Mouse (Mus musculus): ENCODE data around the gene Dusp16.

The Dusp16 gene

GRCm38 (mm10) chr6:134792141-134793045 is at the start of gene Dusp16:
Gene Dusp16, minus strand, starts transcription at chr6:134792625.
- DNase-seq = peak; percentile 94

DNA sequence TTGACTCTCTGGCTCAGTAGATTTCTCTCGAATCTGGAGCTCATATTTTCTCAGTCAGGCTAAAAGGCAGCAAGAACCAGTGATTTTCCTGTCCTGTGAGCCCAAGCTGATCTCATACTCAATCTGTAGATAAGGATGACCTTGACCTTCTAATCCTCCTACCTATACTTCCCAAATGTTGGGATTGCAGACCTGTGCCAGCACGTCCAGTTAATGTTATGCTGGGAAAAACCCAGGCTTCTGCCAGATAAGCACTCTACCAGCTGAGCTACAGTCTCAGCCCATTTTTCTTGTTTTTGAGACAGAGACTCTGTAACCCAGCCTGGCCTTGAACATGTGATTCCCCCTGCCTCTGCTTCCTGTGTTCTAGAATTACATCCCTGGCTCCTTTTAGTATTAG is 47.9 kb upstream of the Dusp16 start:
- DNase-seq = no peak

- no peak for DNase-seq
These were observed 45.7 kb upstream of the Dusp16 start for GRCm38 (mm10) chr6:134838111-134838510.

DNA sequence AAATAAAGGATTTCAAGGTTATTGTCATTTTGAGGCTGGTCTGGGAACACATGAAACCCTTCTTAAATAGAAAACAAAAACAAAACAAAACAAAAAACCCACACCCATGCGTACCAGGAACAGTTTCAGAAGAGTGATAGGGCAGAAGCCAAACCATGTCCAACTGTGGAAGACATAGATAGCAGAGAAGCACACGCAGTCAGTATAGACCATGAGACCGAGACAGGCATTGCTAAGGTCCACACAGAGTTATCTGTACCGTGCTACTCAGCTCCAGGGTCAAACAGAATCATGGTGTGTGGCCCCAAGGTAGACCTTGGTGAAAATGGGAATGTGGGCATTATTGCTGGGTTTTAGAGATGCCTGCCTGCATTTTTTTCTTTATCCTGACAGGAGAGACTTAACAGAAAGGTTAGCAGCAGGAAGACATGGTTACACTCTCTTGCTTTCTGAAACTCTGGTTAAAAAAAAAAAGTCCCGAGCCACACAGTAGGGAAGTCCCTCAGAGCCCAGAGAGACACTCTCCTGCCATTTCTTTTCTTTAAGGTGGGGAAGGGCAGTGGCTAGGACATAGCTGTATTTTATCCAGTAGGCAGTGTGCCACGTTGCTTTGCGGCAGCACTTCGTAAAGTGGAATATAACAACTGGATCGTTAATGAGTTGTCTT is 42.3 kb upstream of the Dusp16 start:
- DNase-seq = no peak

DNA sequence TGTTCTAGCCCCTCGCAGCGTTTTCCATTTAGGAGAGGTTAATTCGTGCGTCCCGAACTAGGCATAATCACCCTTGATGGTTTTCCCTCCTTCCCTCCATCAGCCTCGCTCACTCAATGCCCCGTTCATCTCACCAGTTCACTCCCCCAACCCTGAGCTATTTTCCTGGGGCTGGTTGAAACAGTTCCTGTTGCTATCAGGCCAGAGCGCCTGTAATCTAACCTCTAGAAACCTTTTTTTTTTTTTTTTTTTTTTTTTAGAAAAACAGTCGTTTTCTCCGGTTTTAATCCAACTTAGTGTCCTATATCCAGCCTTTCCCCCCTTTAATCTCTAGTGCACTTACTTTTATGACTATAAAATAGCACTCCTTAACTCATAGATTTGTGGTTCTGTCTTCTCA is 38.4 kb upstream of the Dusp16 start:
- no peak for DNase-seq

- DNase-seq = peak; percentile 100
These were observed 37.6 kb upstream of the Dusp16 start, which contains the start of gene Crebl2 for GRCm38 (mm10) chr6:134829786-134830700. Gene Crebl2, plus strand, starts transcription at chr6:134830154.

- DNase-seq = peak in 1 of 2 experiments; percentile 22
These were observed 30.4 kb upstream of the Dusp16 start for GRCm38 (mm10) chr6:134822844-134823243.

- DNase-seq = no peak
These were observed 28.0 kb upstream of the Dusp16 start for GRCm38 (mm10) chr6:134820411-134820810.

GRCm38 (mm10) chr6:134819741-134820140 is 27.3 kb upstream of the Dusp16 start:
- no peak for DNase-seq

- no peak for DNase-seq
These were observed 24.9 kb upstream of the Dusp16 start for GRCm38 (mm10) chr6:134817051-134817928.

- no peak for DNase-seq
These were observed 20.6 kb upstream of the Dusp16 start for GRCm38 (mm10) chr6:134813066-134813465.

DNA sequence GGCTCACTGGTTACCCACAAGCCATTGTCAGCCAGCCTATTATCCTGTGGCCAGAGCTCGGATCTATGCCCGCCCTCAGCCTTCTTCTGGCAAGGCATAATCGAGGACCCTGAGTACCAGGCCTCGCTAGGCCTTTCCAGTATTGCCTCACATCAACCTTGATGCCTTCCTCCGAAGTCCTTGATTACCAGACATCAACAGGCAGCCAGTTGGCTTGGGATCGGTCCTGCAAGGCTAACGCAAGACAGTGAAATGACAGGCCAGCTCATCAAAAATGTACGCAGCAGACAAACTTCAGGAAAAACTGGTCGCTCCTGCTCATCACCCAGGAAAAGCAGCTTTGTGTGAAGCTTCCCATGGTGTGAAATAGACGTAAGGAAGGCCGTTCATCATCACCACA is 15.4 kb upstream of the Dusp16 start:
- no peak for DNase-seq

- no peak for DNase-seq
These were observed 14.7 kb upstream of the Dusp16 start for GRCm38 (mm10) chr6:134807091-134807490.

GRCm38 (mm10) chr6:134806130-134806529 is 13.7 kb upstream of the Dusp16 start:
- DNase-seq = no peak

DNA sequence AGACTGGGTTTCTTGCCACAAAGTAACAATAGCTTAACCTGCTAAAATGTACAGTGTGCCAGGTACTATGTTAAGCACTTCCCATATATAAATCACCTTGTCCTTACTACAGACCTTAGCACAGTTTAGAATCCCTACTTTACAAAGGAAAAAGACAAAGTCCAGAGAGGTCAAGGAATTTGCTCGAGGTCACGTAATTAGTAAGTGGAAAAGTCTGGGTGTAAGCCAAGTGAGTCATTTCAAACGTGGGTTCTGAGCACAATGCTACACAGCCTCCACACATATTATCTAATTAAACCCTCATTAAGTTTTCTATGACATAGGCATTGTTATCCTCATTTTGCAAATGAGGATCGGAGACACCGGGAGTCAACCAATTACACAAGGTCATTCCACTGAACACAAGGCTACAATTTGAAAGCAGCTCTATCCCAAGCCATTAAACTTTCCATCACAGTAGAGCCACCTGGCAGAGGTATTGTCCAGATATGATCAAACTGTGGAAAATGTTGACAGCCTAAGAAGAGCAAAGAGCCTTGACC is 12.4 kb upstream of the Dusp16 start:
- peak in 1 of 2 experiments; percentile 60 for DNase-seq

DNA sequence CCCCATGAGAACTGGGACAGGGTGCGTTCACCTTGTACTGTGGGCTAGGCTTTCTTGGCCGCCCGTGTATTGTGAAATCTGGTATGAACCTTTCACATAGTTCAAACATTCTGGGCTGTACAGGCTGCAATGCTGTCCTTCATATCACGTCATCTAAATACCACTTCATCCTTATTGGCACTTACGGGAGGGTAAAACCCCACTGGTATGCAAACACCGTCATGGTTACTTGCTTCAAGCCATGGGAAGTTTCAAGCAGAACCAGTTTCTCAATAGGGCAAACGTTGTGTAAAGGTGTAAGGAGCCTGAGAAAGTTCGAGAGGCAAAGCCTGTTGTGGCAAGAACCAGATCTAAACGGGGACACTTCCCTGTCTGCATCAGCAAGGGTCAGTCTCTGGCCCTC is 10.2 kb upstream of the Dusp16 start:
- DNase-seq = peak in 1 of 2 experiments; percentile 47

DNA sequence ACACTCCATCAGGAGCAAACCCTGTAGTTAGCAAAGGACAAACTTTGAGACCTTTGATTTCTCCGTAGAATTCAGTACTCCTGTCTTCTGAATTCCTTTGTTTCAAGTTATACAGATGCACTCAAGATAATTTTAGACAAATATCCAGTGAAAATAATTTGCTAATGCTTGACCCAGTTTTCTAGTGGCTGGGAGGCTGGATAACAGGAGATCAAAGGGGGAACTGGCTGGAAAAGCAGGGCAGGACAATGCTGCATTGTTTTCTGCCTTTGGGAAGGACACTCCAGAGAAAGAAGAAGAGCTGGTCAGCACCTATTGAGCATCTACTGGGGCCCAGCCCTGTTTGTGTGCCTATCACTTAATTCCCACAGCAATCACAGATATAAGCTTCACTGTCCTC is 9.1 kb upstream of the Dusp16 start:
- DNase-seq = no peak

DNA sequence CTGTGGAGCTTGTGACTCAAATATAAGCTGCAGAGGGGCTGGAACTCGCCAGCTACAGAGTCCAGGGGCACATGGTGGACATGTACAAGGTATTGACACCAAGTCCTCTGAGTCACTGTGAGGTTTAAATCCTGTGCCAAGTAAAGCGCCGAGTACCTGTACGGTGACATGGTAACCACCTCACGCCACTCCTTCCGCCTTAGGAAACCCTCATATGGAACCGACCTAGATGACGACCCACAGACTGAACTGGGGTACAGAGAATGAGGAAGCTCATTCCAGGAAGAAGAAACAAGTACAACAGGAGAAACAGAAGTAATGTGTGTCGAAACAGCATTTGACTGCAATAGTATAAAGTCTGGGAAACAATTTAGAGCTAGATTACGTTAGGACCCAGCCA is 3.9 kb upstream of the Dusp16 start:
- no peak for DNase-seq

- DNase-seq = peak; percentile 88 to 91
These were observed 1.6 kb upstream of the Dusp16 start for GRCm38 (mm10) chr6:134793911-134794520.

- no peak for DNase-seq
These were observed 801 bp upstream of the Dusp16 start for GRCm38 (mm10) chr6:134793046-134793806.
